Mouse (Mus musculus) ovary, postnatal 36 days (tissue): ENCODE data around the gene Notum.

ENCODE experiments used
- DNase-seq: peaks from one replicate; pipeline ENCODE4 v3.0.0; 2022; ENCODE audit warnings: low spot score, mixed read lengths

The Notum gene

GRCm38 (mm10) chr11:120673594-120674122 lies 12.7 kb upstream of the Notum start:
- no peak for DNase-seq

- DNase-seq = peak; percentile 97
These were observed 12.0 kb upstream of the Notum start, which contains the start of gene Aspscr1 for GRCm38 (mm10) chr11:120672687-120673593. Gene Aspscr1 (plus strand): TSS chr11:120672973.

- DNase-seq = no peak
These were observed 5.6 kb upstream of the Notum start for GRCm38 (mm10) chr11:120666617-120667016.

- no peak for DNase-seq
These were observed 4.4 kb upstream of the Notum start for GRCm38 (mm10) chr11:120665406-120665805.

GRCm38 (mm10) chr11:120663714-120664113 lies 2.7 kb upstream of the Notum start:
- DNase-seq = no peak

GRCm38 (mm10) chr11:120662759-120663158 lies 1.8 kb upstream of the Notum start:
- peak; percentile 25 for DNase-seq

GRCm38 (mm10) chr11:120660301-120661075 lies 487 bp downstream of the Notum start:
- DNase-seq = peak; percentile 64

GRCm38 (mm10) chr11:120659509-120660300 lies 1.3 kb downstream of the Notum start:
- DNase-seq = peak; percentile 18

- peak; percentile 82 for DNase-seq
These were observed 2.0 kb downstream of the Notum start for GRCm38 (mm10) chr11:120658876-120659410.

GRCm38 (mm10) chr11:120657301-120657700 lies 3.7 kb downstream of the Notum start:
- DNase-seq = no peak

- no peak for DNase-seq
These were observed 6.2 kb downstream of the Notum start for GRCm38 (mm10) chr11:120654741-120655140.

GRCm38 (mm10) chr11:120651872-120652271 lies 9.1 kb downstream of the Notum start:
- no peak for DNase-seq

- DNase-seq = no peak
These were observed 12.9 kb downstream of the Notum start, which contains the start of gene Myadml2 for GRCm38 (mm10) chr11:120648001-120648476. Gene Myadml2 (minus strand): TSS chr11:120648158.

- DNase-seq = no peak
These were observed 13.7 kb downstream of the Notum start for GRCm38 (mm10) chr11:120647047-120647830.

- DNase-seq = peak; percentile 91
These were observed 17.4 kb downstream of the Notum start, which contains the start of gene Pycr1 for GRCm38 (mm10) chr11:120643601-120643987. Gene Pycr1 (minus strand): TSS chr11:120643769.

GRCm38 (mm10) chr11:120642939-120643600 lies 17.9 kb downstream of the Notum start:
- DNase-seq = peak; percentile 36

GRCm38 (mm10) chr11:120641869-120642268 lies 19.1 kb downstream of the Notum start:
- no peak for DNase-seq

- no peak for DNase-seq
These were observed 19.7 kb downstream of the Notum start for GRCm38 (mm10) chr11:120641255-120641654.

GRCm38 (mm10) chr11:120634810-120635209 lies 26.2 kb downstream of the Notum start:
- no peak for DNase-seq
